Mouse (Mus musculus): ENCODE measurements around the gene Gm16503.
"Not testable (repeated sequence)": the region's sequence is repeated elsewhere in the genome, so short reads cannot be mapped to it uniquely, and the experiment has no call there.

Gm16503 gene

DNA sequence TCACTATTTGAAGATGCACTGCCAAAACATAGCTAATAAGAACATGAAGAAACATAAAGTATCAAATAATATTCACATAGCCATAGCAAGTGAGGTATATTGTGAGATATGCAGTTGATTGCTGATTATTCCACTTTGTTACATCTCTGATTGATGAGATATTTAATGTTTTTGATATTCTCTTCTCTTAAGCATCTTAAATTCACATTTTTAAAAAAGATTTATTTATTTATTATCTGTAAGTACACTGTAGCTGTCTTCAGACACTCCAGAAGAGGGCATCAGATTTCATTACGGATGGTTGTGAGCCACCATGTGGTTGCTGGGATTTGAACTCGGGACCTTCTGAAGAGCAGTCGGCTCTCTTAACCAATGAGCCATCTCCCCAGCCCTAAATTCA, at the start of gene Gm16503:
Gene Gm16503 (plus strand): TSS at position 301 of the 400 bp plus-strand sequence.
- in situ Hi-C loops (cut with MboI, MseI) = not testable (repeated sequence)

- in situ Hi-C loops (cut with MboI, MseI) = loop anchor here in 1 of 2 experiments (10.0 kb wide), 1 partner anchor 1597 kb away; no protein-coding TSS in a partner anchor
Observed at GRCm38 (mm10) chr4:147492117-147492516, 47.9 kb upstream of the Gm16503 start, which contains the start of gene Zfp982. TSS of gene Zfp982 (plus strand) at chr4:147492417.

- in situ Hi-C loops (cut with MboI, MseI) = loop anchor here (5.0 to 10.0 kb wide), 2 partner anchors 1604 to 1972 kb away; no protein-coding TSS in a partner anchor
Observed at GRCm38 (mm10) chr4:147498772-147499613, 41.0 kb upstream of the Gm16503 start.

GRCm38 (mm10) chr4:147509174-147509573, 30.8 kb upstream of the Gm16503 start:
- in situ Hi-C loops (cut with MboI, MseI) = loop anchor here in 1 of 2 experiments (5.0 to 25.0 kb wide), 2 partner anchors 253 to 797 kb away; no protein-coding TSS in a partner anchor

GRCm38 (mm10) chr4:147518981-147519380, 21.0 kb upstream of the Gm16503 start:
- in situ Hi-C loops (cut with MboI, MseI) = loop anchor here (5.0 to 25.0 kb wide), 3 partner anchors 807 to 1962 kb away; no protein-coding TSS in a partner anchor

GRCm38 (mm10) chr4:147520100-147520499, 19.9 kb upstream of the Gm16503 start:
- in situ Hi-C loops (cut with MboI, MseI) = loop anchor here (5.0 to 25.0 kb wide), 4 partner anchors 67 to 1958 kb away; no protein-coding TSS in a partner anchor

DNA sequence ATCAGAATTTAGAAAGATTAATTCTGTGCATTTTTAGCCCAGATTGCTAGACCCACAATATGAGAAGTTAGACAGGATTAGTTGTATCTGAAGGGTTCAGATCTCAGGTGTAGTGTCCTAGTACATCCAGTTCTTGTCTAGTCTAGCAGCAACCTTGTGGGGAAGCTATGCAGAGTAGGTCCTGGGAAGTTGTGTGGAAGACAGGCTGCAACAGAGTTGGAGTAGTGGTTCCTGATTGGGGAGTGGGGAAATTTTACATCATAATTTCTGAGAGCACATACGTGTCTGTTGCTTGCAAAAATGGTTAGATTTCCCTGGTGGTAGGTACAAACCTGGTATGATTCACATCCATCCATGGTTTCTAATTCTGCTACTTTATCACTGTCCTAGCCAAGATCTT, 14.9 kb upstream of the Gm16503 start:
- in situ Hi-C loops (cut with MboI, MseI) = loop anchor here in 1 of 2 experiments (10.0 kb wide), 1 partner anchor 1870 kb away; no protein-coding TSS in a partner anchor

DNA sequence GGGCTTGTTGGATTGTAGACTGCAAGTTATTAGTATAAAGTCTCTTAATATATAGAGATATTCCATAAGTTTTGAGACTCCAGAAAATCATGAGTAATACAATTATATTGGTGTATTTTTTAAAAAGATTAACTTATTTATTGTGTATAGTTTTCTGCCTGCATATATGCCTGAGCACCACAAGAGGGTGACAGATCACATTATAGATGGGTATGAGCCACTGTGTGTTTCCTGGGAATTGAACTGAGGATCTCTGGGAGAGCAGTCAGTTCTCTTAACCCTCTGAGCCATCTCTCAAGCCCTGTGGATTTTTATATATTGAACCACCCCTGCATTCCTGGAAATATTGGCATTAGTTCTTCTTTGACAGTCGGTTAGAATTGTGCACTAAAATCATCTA, 9.7 kb upstream of the Gm16503 start:
- in situ Hi-C loops (cut with MboI, MseI) = no loop called here

DNA sequence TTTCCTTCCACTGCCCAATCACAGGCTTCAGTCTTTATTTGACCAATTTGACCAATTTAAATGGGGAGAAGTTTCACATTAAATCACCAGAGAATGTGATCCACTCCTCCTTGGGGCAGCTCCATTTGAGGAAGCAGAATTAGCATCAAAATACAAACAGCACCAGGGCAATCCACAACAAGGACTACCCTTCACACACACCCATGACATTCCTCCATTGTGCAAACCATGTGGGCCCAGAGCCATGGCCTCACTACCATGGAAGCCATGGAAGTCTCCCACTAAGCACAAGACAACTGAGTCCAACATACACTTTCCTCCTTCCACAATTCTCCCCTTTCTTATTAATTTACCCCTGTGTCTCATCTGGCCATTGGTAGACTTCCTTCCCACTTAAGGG, 4.1 kb upstream of the Gm16503 start:
- in situ Hi-C loops (cut with MboI, MseI) = not testable (repeated sequence)

DNA sequence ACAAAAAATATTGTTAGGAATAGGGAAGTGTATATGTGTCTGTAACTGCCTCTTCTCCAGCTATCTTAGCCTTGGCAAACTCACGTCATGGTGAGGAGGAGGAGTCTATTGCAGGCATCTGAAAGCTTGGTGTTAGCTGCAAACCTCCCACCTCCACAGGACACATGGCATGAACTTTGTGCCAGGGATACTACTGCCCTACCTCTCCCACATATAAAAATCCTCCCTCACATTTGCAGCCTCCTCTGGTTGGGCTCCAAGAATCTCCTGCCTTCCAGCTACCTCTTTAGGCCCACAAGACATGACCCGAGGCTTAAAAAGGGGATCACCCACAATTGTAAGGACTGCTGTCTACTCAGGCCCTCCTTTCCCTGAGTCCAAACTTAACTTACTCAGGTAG, 2.3 kb upstream of the Gm16503 start:
- in situ Hi-C loops (cut with MboI, MseI) = no loop called here

- in situ Hi-C loops (cut with MboI, MseI) = no loop called here
Observed at GRCm38 (mm10) chr4:147541105-147541504, 1.1 kb downstream of the Gm16503 start.

- in situ Hi-C loops (cut with MboI, MseI) = not testable (repeated sequence)
Observed at GRCm38 (mm10) chr4:147553071-147553470, 13.1 kb downstream of the Gm16503 start, which contains the start of gene Zfp985. TSS of gene Zfp985 (plus strand) at chr4:147553277.

GRCm38 (mm10) chr4:147554361-147554760, 14.3 kb downstream of the Gm16503 start:
- in situ Hi-C loops (cut with MboI, MseI) = not testable (repeated sequence)

GRCm38 (mm10) chr4:147556921-147557320, 16.9 kb downstream of the Gm16503 start:
- in situ Hi-C loops (cut with MboI, MseI) = not testable (repeated sequence)

GRCm38 (mm10) chr4:147558011-147558410, 18.0 kb downstream of the Gm16503 start:
- in situ Hi-C loops (cut with MboI, MseI) = not testable (repeated sequence)

DNA sequence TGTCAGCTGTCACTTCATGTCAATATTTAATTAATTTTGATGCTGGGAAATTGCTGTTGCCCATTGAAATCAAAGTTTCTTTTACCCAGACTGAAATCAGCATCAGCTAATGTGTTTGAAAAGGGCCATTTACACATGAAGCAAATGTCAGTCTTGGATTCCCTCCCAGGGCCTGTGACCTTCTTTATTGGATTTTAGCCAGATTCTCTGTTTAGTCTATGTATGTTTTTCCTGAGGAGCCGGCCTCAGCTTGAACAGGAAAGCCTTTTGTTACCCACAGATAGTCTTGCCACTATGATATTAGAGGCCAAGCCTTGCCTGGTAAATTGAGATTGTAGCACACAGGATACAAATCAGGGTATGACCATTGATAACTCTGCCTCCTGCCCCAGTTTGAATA, 19.1 kb downstream of the Gm16503 start:
- in situ Hi-C loops (cut with MboI, MseI) = not testable (repeated sequence)

- in situ Hi-C loops (cut with MboI, MseI) = loop anchor here (5.0 to 10.0 kb wide), 5 partner anchors 127 to 1691 kb away; no protein-coding TSS in a partner anchor
Observed at GRCm38 (mm10) chr4:147565426-147566220, 25.6 kb downstream of the Gm16503 start.

DNA sequence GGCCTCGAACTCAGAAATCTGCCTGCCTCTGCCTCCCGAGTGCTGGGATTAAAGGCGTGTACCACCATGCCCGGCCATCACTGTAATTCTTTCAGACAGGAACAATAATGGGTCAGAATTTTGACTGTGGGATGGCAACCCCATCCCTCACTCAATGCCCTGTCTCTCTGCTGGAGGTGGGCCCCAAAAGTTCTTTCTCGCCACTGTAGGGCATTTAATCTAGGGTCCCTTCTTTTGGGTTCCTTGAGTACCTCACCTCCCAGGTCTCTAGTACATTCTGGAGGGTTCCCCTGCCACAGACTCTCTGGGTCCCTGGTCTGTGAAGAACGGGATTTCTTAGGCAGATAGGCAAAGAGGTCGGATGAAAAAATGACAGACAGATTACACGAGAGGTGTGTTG, 31.1 kb downstream of the Gm16503 start:
- in situ Hi-C loops (cut with MboI, MseI) = not testable (repeated sequence)

- in situ Hi-C loops (cut with MboI, MseI) = loop anchor here in 1 of 2 experiments (25.0 kb wide), 1 partner anchor 1317 kb away; no protein-coding TSS in a partner anchor
Observed at GRCm38 (mm10) chr4:147579371-147579770, 39.4 kb downstream of the Gm16503 start.

GRCm38 (mm10) chr4:147586511-147587473, 46.8 kb downstream of the Gm16503 start:
- in situ Hi-C loops (cut with MboI, MseI) = loop anchor here (5.0 to 25.0 kb wide), 4 partner anchors 64 to 1324 kb away; no protein-coding TSS in a partner anchor
